Mouse (Mus musculus) lung, embryonic 15.5 days (tissue): Measurements from ENCODE around the gene Tmem38a. TPM values are rescaled to one million over a fixed set of nuclear protein-coding genes. Genes with fewer than 3 reads are reported as not detected.

Source experiments
- ATAC-seq: fragments of 200-750 bp; cut with Nextera tagmentation; 2 replicates; pipeline ENCODE4 v1.8.0; 2017; ENCODE audit warnings: moderate number of reproducible peaks, borderline replicate concordance; ENCODE audit not compliant: low FRiP score, low TSS enrichment; ENCODE audit errors: extremely low read depth
- H3K27ac ChIP-seq: fragments of 300-500 bp; sonication (generic); 2 replicates; pipeline ENCODE4 v1.5.1; 2015; ENCODE audit warnings: moderate library complexity, mild to moderate bottlenecking, inconsistent platforms
- H3K27me3 ChIP-seq: fragments of 300-500 bp; sonication (generic); 2 replicates; pipeline ENCODE4 v1.6.1; 2015; ENCODE audit warnings: inconsistent platforms
- H3K36me3 ChIP-seq: fragments of 300-500 bp; sonication (generic); 2 replicates; pipeline ENCODE4 v1.6.1; 2015; ENCODE audit warnings: inconsistent platforms
- H3K4me1 ChIP-seq: fragments of 300-500 bp; sonication (generic); 2 replicates; pipeline ENCODE4 v1.6.1; 2015; ENCODE audit warnings: inconsistent platforms
- H3K4me2 ChIP-seq: fragments of 300-500 bp; sonication (generic); 2 replicates; pipeline ENCODE4 v1.6.1; 2015; ENCODE audit warnings: inconsistent platforms, mild to moderate bottlenecking, moderate library complexity
- H3K4me3 ChIP-seq: fragments of 300-500 bp; sonication (generic); 2 replicates; pipeline ENCODE4 v1.5.1; 2015; ENCODE audit warnings: mild to moderate bottlenecking, inconsistent platforms
- H3K9ac ChIP-seq: fragments of 300-500 bp; sonication (generic); 2 replicates; pipeline ENCODE4 v1.6.1; 2015; ENCODE audit warnings: inconsistent platforms
- H3K9me3 ChIP-seq: fragments of 300-500 bp; sonication (generic); 2 replicates; pipeline ENCODE4 v1.6.1; 2016; ENCODE audit warnings: inconsistent platforms
- WGBS: fragments of 180-500 bp; shearing (Covaris S2); methylation state at CpG from one replicate; pipeline ENCODE4 v1.1.7; 2015; 5-methylcytosine and 5-hydroxymethylcytosine counted together
- microRNA-seq: library from miRNA; unstranded; fragments of <30 nt; microRNA quantifications from one replicate; pipeline ENCODE4, GENCODE M21; 2016
- polyA plus RNA-seq: library from polyadenylated mRNA; unstranded; fragments of >200 nt; fragmentation: Nextera tagmentation; extraction: Ambion mirVana; gene quantifications from 2 replicates; pipeline ENCODE4 v1.2.1, GENCODE M21; 2015

The Tmem38a gene
- polyA plus RNA-seq, 1 experiment from 2014 or later: 20.7 TPM

- Histone ChIP-seq H3K27ac (no peak overlapping the region), H3K4me3 (no peak overlapping the region)
- no peak for ATAC-seq
Measured at GRCm38 (mm10) chr8:72589286-72589685, 17.4 kb downstream of the Tmem38a start.

GRCm38 (mm10) chr8:72590198-72590597, 18.3 kb downstream of the Tmem38a start:
- Histone ChIP-seq H3K27ac (no peak overlapping the region), H3K36me3 (no peaks in the 10 kb centered on the region), H3K9me3 (no peaks in the 10 kb centered on the region), H3K4me1 (no peaks in the 10 kb centered on the region), H3K27me3 (no peaks in the 10 kb centered on the region), H3K4me2 (no peak overlapping the region), H3K4me3 (no peak overlapping the region), H3K9ac (no peak overlapping the region)
- ATAC-seq: no peak
- 43% methylated on average over 2 of the region's 2 CpGs for WGBS

More at GRCm38 (mm10) chr8:72589286-72589685, 17.4 kb downstream of the Tmem38a start:
- H3K36me3 ChIP-seq: no peaks in the 10 kb centered on the region
- no peak overlapping the region for H3K4me2 ChIP-seq
- H3K9me3 ChIP-seq: no peaks in the 10 kb centered on the region
- H3K9ac ChIP-seq: no peak overlapping the region
- WGBS: 72% methylated on average over 7 of the region's 7 CpGs
- no peaks in the 10 kb centered on the region for H3K4me1 ChIP-seq
- H3K27me3 ChIP-seq: no peaks in the 10 kb centered on the region

Small RNA genes lying within 50 kb of the gene (microRNA-seq; reads per million reads assigned to microRNA genes)
- gene Gm28019: not detected

Other genes starting within 250 kb of the Tmem38a start
- 50.6 and 55.6 TPM in 2 replicates for gene Eps15l1, start 150.6 kb upstream of the Tmem38a start, polyA plus RNA-seq
- gene Calr3, start 128.2 kb upstream of the Tmem38a start, polyA plus RNA-seq: 2.0 and 2.1 TPM in 2 replicates
- 15.6 and 16.9 TPM in 2 replicates for gene 1700030K09Rik, start 128.2 kb upstream of the Tmem38a start, polyA plus RNA-seq
- gene Cherp, start 96.8 kb upstream of the Tmem38a start, polyA plus RNA-seq: 45.6 and 52.3 TPM in 2 replicates
- 23.3 and 24.6 TPM in 2 replicates for gene Slc35e1, start 79.4 kb upstream of the Tmem38a start, polyA plus RNA-seq
- 17.2 TPM in 2 replicates for gene Med26, start 23.8 kb upstream of the Tmem38a start, polyA plus RNA-seq
- 117 and 118 TPM in 2 replicates for gene Smim7, start 967 bp upstream of the Tmem38a start, polyA plus RNA-seq
- gene Nwd1, start 74.7 kb downstream of the Tmem38a start, polyA plus RNA-seq: 0.17 and 0.21 TPM in 2 replicates
- gene Sin3b, start 151.2 kb downstream of the Tmem38a start, polyA plus RNA-seq: 162 and 164 TPM in 2 replicates
- 3.0 and 4.0 TPM in 2 replicates for gene F2rl3, start 189.8 kb downstream of the Tmem38a start, polyA plus RNA-seq